Mouse (Mus musculus) central nervous system, embryonic 14 days (tissue): Measurements from ENCODE around the gene Olfr722. TPM values are rescaled to one million over a fixed set of nuclear protein-coding genes. Genes with fewer than 3 reads are reported as not detected.

Experiments used
- polyA plus RNA-seq: library from polyadenylated mRNA; depleted of rRNA; stranded (reverse); fragments of >200 nt; gene quantifications from 2 replicates; pipeline ENCODE4 v1.2.3, GENCODE M21; 2012; rRNA removed

Gene Olfr722
- not detected in 2 replicates for polyA plus RNA-seq

DNA sequence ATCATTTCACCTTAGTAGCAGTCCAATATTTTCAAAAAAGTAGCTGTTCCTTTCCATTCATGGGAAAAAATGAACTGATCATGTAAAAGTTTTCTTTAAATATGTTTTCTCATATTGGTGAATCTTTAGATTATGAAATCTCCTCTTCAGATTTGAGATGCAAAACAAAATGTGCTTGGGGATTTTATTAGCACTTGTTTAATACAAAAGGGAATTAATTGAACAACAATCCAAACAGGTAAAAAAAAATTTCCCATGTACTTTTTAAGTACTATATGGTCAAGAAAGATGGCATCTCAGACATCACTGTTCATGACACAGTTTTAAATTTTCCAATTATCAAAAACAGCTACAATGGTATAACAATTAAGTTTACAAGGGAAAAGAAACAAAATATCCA lies at the start of gene Olfr722:
Gene Olfr722 (minus strand): TSS at position 101 of the 400 bp plus-strand sequence.

DNA sequence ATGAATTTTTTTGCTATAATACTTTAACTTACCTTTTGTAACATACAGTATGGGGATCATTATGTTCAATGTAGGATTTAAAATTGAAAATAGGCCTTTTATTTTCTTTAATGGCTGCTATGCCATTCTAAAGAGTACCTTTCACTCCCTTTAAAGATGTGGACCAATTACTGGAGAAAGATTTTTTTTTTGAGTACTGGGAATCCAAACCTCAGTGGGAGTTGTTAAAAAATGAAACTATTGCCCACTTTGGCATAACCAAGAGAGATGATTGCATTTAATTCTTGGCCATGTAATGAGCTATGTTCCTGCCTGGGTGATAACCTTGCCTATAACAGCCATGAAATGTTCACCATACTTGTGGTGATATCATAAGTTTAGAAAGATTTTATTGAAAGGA lies 29.9 kb upstream of the Olfr722 start, which contains the start of gene Olfr723:
Gene Olfr723 (minus strand): TSS at position 101 of the 400 bp plus-strand sequence.

Other genes starting within 250 kb of the Olfr722 start
- gene Armh4, start 118.6 kb downstream of the Olfr722 start, polyA plus RNA-seq = 9.7 and 12.1 TPM in 2 replicates
- not detected in 2 replicates for gene Olfr723, start 29.8 kb upstream of the Olfr722 start, polyA plus RNA-seq
- gene Olfr724, start 61.3 kb upstream of the Olfr722 start, polyA plus RNA-seq = not detected in 2 replicates
- gene Olfr725, start 138.4 kb upstream of the Olfr722 start, polyA plus RNA-seq = not detected in 2 replicates
- not detected in 2 replicates for gene Olfr726, start 189.0 kb upstream of the Olfr722 start, polyA plus RNA-seq
- not detected in 2 replicates for gene Olfr727, start 221.2 kb upstream of the Olfr722 start, polyA plus RNA-seq
- not detected in 2 replicates for gene Olfr728, start 240.7 kb upstream of the Olfr722 start, polyA plus RNA-seq